Mouse (Mus musculus) bone marrow macrophage, adult 2 months (primary cell): Measurements from ENCODE around the gene Hspbap1. TPM values are rescaled to one million over a fixed set of nuclear protein-coding genes. Genes with fewer than 3 reads are reported as not detected.

Experiments
- H3K27ac ChIP-seq: 2 replicates; pipeline ENCODE4 v1.5.1; 2012; ENCODE audit warnings: low read depth, low read length; ENCODE audit not compliant: insufficient read depth
- H3K4me1 ChIP-seq: 2 replicates; pipeline ENCODE4 v1.6.1; 2012; ENCODE audit warnings: low read length; ENCODE audit not compliant: control insufficient read depth, insufficient read depth
- H3K4me3 ChIP-seq: 2 replicates; pipeline ENCODE4 v1.5.1; 2012; ENCODE audit warnings: mild to moderate bottlenecking, low read length, moderate library complexity; ENCODE audit not compliant: insufficient read depth
- CTCF ChIP-seq: IDR thresholded peaks from 2 replicates; pipeline ENCODE4 v1.5.1; 2012; ENCODE audit warnings: low read depth, mild to moderate bottlenecking, low read length, moderate library complexity
- POLR2A ChIP-seq: IDR thresholded peaks from 2 replicates; pipeline ENCODE4 v1.6.1; 2012; ENCODE audit warnings: mild to moderate bottlenecking, low read depth, low read length, borderline replicate concordance
- polyA plus RNA-seq: library from polyadenylated mRNA; stranded (reverse); fragments of >200 nt; gene quantifications from 2 replicates; pipeline ENCODE4 v1.2.4, GENCODE M21; 2012; ENCODE audit not compliant: missing spikeins, insufficient read depth, insufficient read length

Hspbap1 gene
- polyA plus RNA-seq, 1 experiment = 3.2 TPM

DNA sequence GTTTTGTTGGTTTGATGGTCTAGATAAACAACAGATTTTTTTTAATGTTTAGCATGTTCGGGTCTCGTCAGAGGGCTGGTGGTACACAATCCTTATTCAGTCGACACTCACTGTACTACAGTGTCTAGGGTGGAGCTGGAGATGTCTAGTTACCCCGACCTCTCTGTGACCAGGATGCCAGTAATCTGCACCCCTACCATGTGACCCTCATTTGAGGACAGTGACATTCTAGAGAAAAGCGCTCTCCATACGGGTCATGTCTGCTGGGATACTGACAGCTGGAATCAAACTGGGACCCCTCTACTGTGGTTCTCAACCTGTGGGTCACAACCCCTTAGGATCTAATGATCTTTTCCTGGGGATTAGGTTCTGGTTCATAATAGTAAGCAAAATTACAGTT lies 99.5 kb downstream of the Hspbap1 start:
- Histone ChIP-seq H3K4me1 (peaks cover 17% of the 10 kb centered on the region), H3K27ac (peak overlapping the region; percentile 81), H3K4me3 (peak overlapping the region; percentile 71)
- no peak for TF ChIP-seq CTCF
- TF ChIP-seq POLR2A = no peak

GRCm38 (mm10) chr16:35870581-35871047 lies 100.4 kb downstream of the Hspbap1 start:
- Histone ChIP-seq H3K4me1 (peaks cover 17% of the 10 kb centered on the region), H3K27ac (peak overlapping the region; percentile 61), H3K4me3 (peak overlapping the region; percentile 71)
- TF ChIP-seq CTCF (no peak), POLR2A (no peak)

GRCm38 (mm10) chr16:35871048-35871851 lies 101.1 kb downstream of the Hspbap1 start, which contains the start of gene Parp14:
TSS of gene Parp14 (minus strand) at chr16:35871544.
- H3K4me3 ChIP-seq = peak within 1 kb of the TSS; percentile 71
- peak within 1 kb of the TSS; percentile 61 for H3K27ac ChIP-seq

GRCm38 (mm10) chr16:35871898-35872297 lies 101.7 kb downstream of the Hspbap1 start:
- H3K4me3 ChIP-seq = peak overlapping the region; percentile 71

More at GRCm38 (mm10) chr16:35871048-35871851, 101.1 kb downstream of the Hspbap1 start, which contains the start of gene Parp14:
- peaks cover 17% of the 10 kb centered on the region for H3K4me1 ChIP-seq
- TF ChIP-seq POLR2A (no peak), CTCF (no peak)

GRCm38 (mm10) chr16:35872410-35873006 lies 102.3 kb downstream of the Hspbap1 start:
- H3K27ac ChIP-seq = no peak overlapping the region
- peaks cover 17% of the 10 kb centered on the region for H3K4me1 ChIP-seq
- H3K4me3 ChIP-seq = peak overlapping the region; percentile 24; the same call in 1 of the 2 replicates
- TF ChIP-seq CTCF = no peak
- no peak for TF ChIP-seq POLR2A

More at GRCm38 (mm10) chr16:35871898-35872297, 101.7 kb downstream of the Hspbap1 start:
- Histone ChIP-seq H3K27ac (no peak overlapping the region), H3K4me1 (peaks cover 17% of the 10 kb centered on the region)
- no peak for TF ChIP-seq POLR2A
- no peak for TF ChIP-seq CTCF

GRCm38 (mm10) chr16:35874416-35874815 lies 104.2 kb downstream of the Hspbap1 start:
- TF ChIP-seq POLR2A (no peak), CTCF (peak; percentile 66)
- Histone ChIP-seq H3K4me1 (peaks cover 11% of the 10 kb centered on the region), H3K27ac (no peak overlapping the region), H3K4me3 (no peak overlapping the region)

Other genes starting within 250 kb of the Hspbap1 start
- gene Sema5b, start 229.2 kb upstream of the Hspbap1 start, polyA plus RNA-seq = not detected in 2 replicates
- gene Dirc2, start 1.0 kb upstream of the Hspbap1 start, polyA plus RNA-seq = 19.9 and 21.2 TPM in 2 replicates
- 134 and 148 TPM in 2 replicates for gene Parp14, start 101.2 kb downstream of the Hspbap1 start, polyA plus RNA-seq
- 72.8 and 78.7 TPM in 2 replicates for gene Parp9, start 168.1 kb downstream of the Hspbap1 start, polyA plus RNA-seq
- 63.1 and 64.2 TPM in 2 replicates for gene Dtx3l, start 168.8 kb downstream of the Hspbap1 start, polyA plus RNA-seq
- gene Kpna1, start 208.4 kb downstream of the Hspbap1 start, polyA plus RNA-seq = 23.4 and 26.4 TPM in 2 replicates